Comparison of ENCODE assay signal across 14 mouse cellular contexts in the genomic region with DNA sequence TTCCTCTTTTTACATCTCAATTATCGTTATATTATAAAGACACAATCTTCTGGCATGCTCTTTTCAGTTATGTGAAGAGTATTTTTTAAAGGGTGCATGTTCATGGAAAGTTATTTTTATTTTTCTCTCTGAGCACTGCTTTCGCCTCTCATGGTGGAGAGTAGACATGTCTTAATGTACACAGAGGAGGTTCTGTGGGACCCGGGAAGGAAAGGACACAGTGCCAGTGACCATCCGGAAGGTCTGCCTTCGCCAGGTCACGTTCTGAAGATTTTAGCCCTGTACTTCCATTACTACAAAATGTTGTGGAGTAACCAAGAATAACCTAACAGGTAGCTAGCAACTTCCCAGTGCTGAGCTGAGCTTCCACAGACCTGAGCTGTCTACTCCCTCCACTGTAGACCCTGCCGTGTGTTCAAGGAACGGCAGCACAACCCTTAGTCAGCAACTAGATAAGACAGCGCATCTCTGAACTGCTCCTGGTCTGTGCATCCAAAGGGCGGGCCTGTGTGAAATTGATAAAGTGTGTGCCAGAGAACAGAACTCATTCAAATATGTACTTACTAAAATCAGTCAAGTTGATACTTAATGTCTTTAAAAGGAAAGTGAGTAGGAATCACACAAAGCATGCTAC.
DNase-seq lines count a peak whose midpoint lies in the region; ATAC-seq and TF ChIP-seq lines count a peak whose summit lies in the region.
"Had no signal": no experiment of that assay in that cellular context is flagged by ENCODE, and none has a peak within 500 bp of the region (broad histone marks: within the 10 kb centered on the region; RNA-seq: fewer than 3 reads in every experiment).

No protein-coding gene starts in this region.

- no peak overlapping the region for H3K4me2 ChIP-seq in intestine, embryonic 15.5 days (replicated peaks)
- no peak overlapping the region for H3K4me2 ChIP-seq in intestine, postnatal 0 days (replicated peaks; ENCODE audit: low read depth)
- H3K4me2 ChIP-seq in liver, postnatal 0 days (ENCODE audit: low read depth, low read length) = peak overlapping the region; percentile 47
- H3K4me2 ChIP-seq: forebrain, embryonic 12.5 days had no signal

- 85% methylated on average over 10 of the region's 10 CpGs for WGBS in intestine, embryonic 15.5 days
- 83% methylated on average over 10 of the region's 10 CpGs for WGBS in intestine, postnatal 0 days
- 72% methylated on average over 10 of the region's 10 CpGs for WGBS in liver, postnatal 0 days (ENCODE audit: insufficient replicate concordance)

- no peak for TF ChIP-seq CTCF in intestine, postnatal 0 days (IDR thresholded peaks at IDR 0.05; ENCODE audit: low read depth)
- TF ChIP-seq CTCF in MEL (IDR thresholded peaks at IDR 0.05 in 2 of 3, conservative IDR thresholded peaks at IDR 0.05 in 1 of 3; ENCODE audit: control insufficient read depth in 1 of 3, insufficient read depth in 1 of 3, low read depth in 2 of 3, low read length in 3 of 3, poor library complexity in 1 of 3, severe bottlenecking in 1 of 3) = no peak
- TF ChIP-seq CTCF in liver, postnatal 0 days (IDR thresholded peaks at IDR 0.05; ENCODE audit: low read depth) = peak; percentile 29; the same call in 1 of the 2 replicates

- no peaks in the 10 kb centered on the region for H3K9me3 ChIP-seq in intestine, embryonic 15.5 days
- H3K9me3 ChIP-seq in intestine, postnatal 0 days (ENCODE audit: control insufficient read depth) = no peaks in the 10 kb centered on the region
- no peaks in the 10 kb centered on the region for H3K9me3 ChIP-seq in MEL (replicated peaks; ENCODE audit: insufficient read depth, low read length)
- no peaks in the 10 kb centered on the region for H3K9me3 ChIP-seq in erythroblast, embryonic 14.5 days (ENCODE audit: control insufficient read depth, low read length)
- H3K9me3 ChIP-seq in liver, postnatal 0 days (ENCODE audit: low read length) = no peaks in the 10 kb centered on the region
- H3K9me3 ChIP-seq: forebrain, embryonic 12.5 days had no signal

- peak; percentile 87 for TF ChIP-seq EP300 in MEL (IDR thresholded peaks at IDR 0.05; ENCODE audit: low read depth in 1 of 2, low read length in 2 of 2)
- peak; percentile 99 for TF ChIP-seq EP300 in liver, postnatal 0 days (IDR thresholded peaks at IDR 0.05; ENCODE audit: low read depth)

- H3K79me2 ChIP-seq in MEL (ENCODE audit: control insufficient read depth, insufficient read depth, low read length, poor library complexity) = no peaks in the 10 kb centered on the region

- H3K4me3 ChIP-seq in intestine, embryonic 15.5 days (replicated peaks) = no peak overlapping the region
- H3K4me3 ChIP-seq in intestine, postnatal 0 days (ENCODE audit: low read depth, low read length) = no peak overlapping the region
- H3K4me3 ChIP-seq in MEL (ENCODE audit: control insufficient read depth in 1 of 2, insufficient read depth in 1 of 2, low read depth in 2 of 2, low read length in 2 of 2) = peak overlapping the region; percentile 37 to 51
- peak overlapping the region; percentile 36 for H3K4me3 ChIP-seq in erythroblast, embryonic 14.5 days (replicated peaks)
- H3K4me3 ChIP-seq in liver, postnatal 0 days (ENCODE audit: low read depth, low read length) = no peak overlapping the region
- H3K4me3 ChIP-seq: forebrain, embryonic 12.5 days; gastrocnemius, adult 2 months had no signal

- H3K9ac ChIP-seq in intestine, embryonic 15.5 days = no peak overlapping the region
- no peak overlapping the region for H3K9ac ChIP-seq in intestine, postnatal 0 days (ENCODE audit: low read depth, low read length)
- H3K9ac ChIP-seq in MEL (ENCODE audit: control insufficient read depth, low read depth, low read length, poor library complexity, severe bottlenecking) = peak overlapping the region; percentile 58
- H3K9ac ChIP-seq in liver, postnatal 0 days (replicated peaks) = no peak overlapping the region
- H3K9ac ChIP-seq: forebrain, embryonic 12.5 days had no signal

- H3K27me3 ChIP-seq in intestine, embryonic 15.5 days (replicated peaks) = no peaks in the 10 kb centered on the region
- no peaks in the 10 kb centered on the region for H3K27me3 ChIP-seq in intestine, postnatal 0 days (replicated peaks; ENCODE audit: control insufficient read depth, insufficient read depth, low read length)
- no peaks in the 10 kb centered on the region for H3K27me3 ChIP-seq in MEL (ENCODE audit: control insufficient read depth in 1 of 2, insufficient read depth in 2 of 2, low read length in 2 of 2)
- no peaks in the 10 kb centered on the region for H3K27me3 ChIP-seq in erythroblast, embryonic 14.5 days (ENCODE audit: control insufficient read depth)
- no peaks in the 10 kb centered on the region for H3K27me3 ChIP-seq in liver, postnatal 0 days (ENCODE audit: insufficient read depth, low read length)
- H3K27me3 ChIP-seq: forebrain, embryonic 12.5 days had no signal

- TF ChIP-seq RAD21 in MEL (IDR thresholded peaks at IDR 0.05; ENCODE audit: low read depth, low read length) = no peak

- H3K4me1 ChIP-seq in intestine, embryonic 15.5 days (replicated peaks) = no peaks in the 10 kb centered on the region
- H3K4me1 ChIP-seq in intestine, postnatal 0 days (replicated peaks; ENCODE audit: control insufficient read depth, insufficient read depth, low read length) = no peaks in the 10 kb centered on the region
- H3K4me1 ChIP-seq in MEL (ENCODE audit: control insufficient read depth in 1 of 2, insufficient read depth in 2 of 2, low read length in 2 of 2) = peaks cover 4 to 6% of the 10 kb centered on the region in 2 experiments; a peak in 1 of 4 replicates
- peaks cover 70% of the 10 kb centered on the region for H3K4me1 ChIP-seq in erythroblast, embryonic 14.5 days (ENCODE audit: control insufficient read depth)
- peaks cover 9% of the 10 kb centered on the region; the same call in 1 of the 2 replicates for H3K4me1 ChIP-seq in liver, postnatal 0 days (ENCODE audit: insufficient read depth)
- H3K4me1 ChIP-seq: forebrain, embryonic 12.5 days had no signal

- no peaks in the 10 kb centered on the region for H3K36me3 ChIP-seq in intestine, embryonic 15.5 days
- no peaks in the 10 kb centered on the region for H3K36me3 ChIP-seq in intestine, postnatal 0 days (ENCODE audit: control insufficient read depth, insufficient read depth)
- peaks cover 0 to 12% of the 10 kb centered on the region in 2 experiments; a peak in 1 of 4 replicates for H3K36me3 ChIP-seq in MEL (ENCODE audit: control insufficient read depth in 1 of 2, insufficient read depth in 2 of 2, low read length in 2 of 2)
- H3K36me3 ChIP-seq in erythroblast, embryonic 14.5 days (ENCODE audit: control insufficient read depth) = peaks cover 8% of the 10 kb centered on the region
- H3K36me3 ChIP-seq in liver, postnatal 0 days (replicated peaks; ENCODE audit: insufficient read depth, low read length) = no peaks in the 10 kb centered on the region
- H3K36me3 ChIP-seq: forebrain, embryonic 12.5 days had no signal

- ATAC-seq in intestine, embryonic 15.5 days = peak; percentile 72; the same call in 1 of the 2 replicates
- no peak for ATAC-seq in intestine, postnatal 0 days
- peak; percentile 100 for ATAC-seq in liver, postnatal 0 days
- ATAC-seq: hindbrain, postnatal 0 days had no signal

- TF ChIP-seq POLR2A in MEL (IDR thresholded peaks at IDR 0.05; ENCODE audit: control insufficient read depth in 1 of 2, insufficient read depth in 1 of 2, low read depth in 1 of 2, low read length in 2 of 2, poor library complexity in 1 of 2) = peak in 1 of 2 experiments; percentile 49; a peak in 2 of 4 replicates

- H3K27ac ChIP-seq in intestine, embryonic 15.5 days = no peak overlapping the region
- H3K27ac ChIP-seq in intestine, postnatal 0 days (ENCODE audit: low read depth, low read length) = no peak overlapping the region
- peak overlapping the region; percentile 57 for H3K27ac ChIP-seq in MEL (ENCODE audit: control insufficient read depth, low read depth, low read length)
- H3K27ac ChIP-seq in liver, postnatal 0 days (ENCODE audit: low read depth) = peak overlapping the region; percentile 76
- H3K27ac ChIP-seq: forebrain, embryonic 12.5 days; gastrocnemius, adult 2 months; hindbrain, postnatal 0 days; kidney, postnatal 0 days had no signal

- DNase-seq in MEL (ENCODE audit: low read depth, low spot score) = peak; percentile 91
- DNase-seq in liver, postnatal 0 days = peak; percentile 65
- no peak for DNase-seq in urinary bladder, postnatal 25 days (ENCODE audit: low spot score)
- no peak for DNase-seq in thymus, postnatal 25 days
- no peak for DNase-seq in cerebellum, postnatal 36 days
- DNase-seq: B cell, adult 2 months; cerebellum, adult 9-10 months; gastrocnemius, adult 2 months had no signal

TF ChIP-seq in MEL, 35 proteins besides CTCF, POLR2A, EP300 and RAD21:
- peak; percentile 67; the same call in 1 of the 2 replicates for TF ChIP-seq RCOR1 (IDR thresholded peaks at IDR 0.05; ENCODE audit: low read depth, low read length)
- peak; percentile 30; the same call in 1 of the 2 replicates for TF ChIP-seq MAX (IDR thresholded peaks at IDR 0.05; ENCODE audit: low read length)
- no peak for TF ChIP-seq GABPA (IDR thresholded peaks at IDR 0.05; ENCODE audit: low read depth, low read length)
- no peak for TF ChIP-seq MYB (IDR thresholded peaks at IDR 0.05; ENCODE audit: low read depth, low read length)
- TF ChIP-seq TAL1 (IDR thresholded peaks at IDR 0.05; ENCODE audit: low read length) = peak; percentile 80
- TF ChIP-seq CHD2 (IDR thresholded peaks at IDR 0.05; ENCODE audit: low read length) = no peak
- TF ChIP-seq MAFK (IDR thresholded peaks at IDR 0.05; ENCODE audit: borderline replicate concordance, low read depth, low read length) = peak; percentile 93
- TF ChIP-seq TBP (IDR thresholded peaks at IDR 0.05; ENCODE audit: low read depth, low read length) = 0 out of 2 replicates have a peak, but pooled peaks have one; percentile 47
- TF ChIP-seq TCF12 (IDR thresholded peaks at IDR 0.05; ENCODE audit: low read depth, low read length) = peak; percentile 87
- TF ChIP-seq MXI1 (IDR thresholded peaks at IDR 0.05; ENCODE audit: low read depth, low read length) = peak; percentile 36
- no peak for TF ChIP-seq MAZ (IDR thresholded peaks at IDR 0.05; ENCODE audit: low read depth, low read length)
- TF ChIP-seq GATA1 (IDR thresholded peaks at IDR 0.05; ENCODE audit: low read depth, low read length) = peak; percentile 87
- no peak for TF ChIP-seq UBTF (IDR thresholded peaks at IDR 0.05; ENCODE audit: borderline replicate concordance, insufficient read depth, low read depth, low read length)
- TF ChIP-seq ETS1 (IDR thresholded peaks at IDR 0.05; ENCODE audit: low read depth, low read length) = peak; percentile 84
- TF ChIP-seq USF1 (IDR thresholded peaks at IDR 0.05; ENCODE audit: low read depth, low read length) = no peak
- TF ChIP-seq NELFE (IDR thresholded peaks at IDR 0.05; ENCODE audit: low read depth, low read length) = no peak
- 0 out of 2 replicates have a peak, but pooled peaks have one; percentile 21 for TF ChIP-seq CHD1 (IDR thresholded peaks at IDR 0.05; ENCODE audit: low read depth, low read length)
- TF ChIP-seq POLR2AphosphoS2 (IDR thresholded peaks at IDR 0.05; ENCODE audit: low read length) = no peak

Comparison
In these comparisons a context has a peak if more than half of its experiments do, and no peak if none do; other contexts are left out.
1. H3K27ac ChIP-seq: peak in MEL (single experiment) and liver, postnatal 0 days (single experiment); none in intestine, embryonic 15.5 days (single experiment) and intestine, postnatal 0 days (single experiment).
2. H3K4me3 ChIP-seq: peak in MEL (2 of 2) and erythroblast, embryonic 14.5 days (single experiment); none in intestine, embryonic 15.5 days (single experiment), intestine, postnatal 0 days (single experiment) and liver, postnatal 0 days (single experiment).
3. DNase-seq: peak in MEL (single experiment) and liver, postnatal 0 days (single experiment); none in urinary bladder, postnatal 25 days (single experiment), thymus, postnatal 25 days (single experiment) and cerebellum, postnatal 36 days (0 of 2).